Mouse (Mus musculus): Measurements from ENCODE around the gene Slc25a45.
A peak's percentile ranks its signal among the peaks of the same experiment; 100 is the strongest.

The Slc25a45 gene

GRCm38 (mm10) chr19:5893282-5894001 is 15.8 kb downstream of the Slc25a45 start:
- no peak for DNase-seq

GRCm38 (mm10) chr19:5894002-5894678 is 16.5 kb downstream of the Slc25a45 start, which contains the start of gene Tigd3:
TSS of gene Tigd3 (minus strand) at chr19:5894149.
- DNase-seq: peak; percentile 95 to 98

- DNase-seq: no peak
Measured at GRCm38 (mm10) chr19:5907275-5907674, 29.7 kb downstream of the Slc25a45 start.

GRCm38 (mm10) chr19:5910221-5910620 is 32.6 kb downstream of the Slc25a45 start:
- no peak for DNase-seq

- no peak for DNase-seq
Measured at GRCm38 (mm10) chr19:5911430-5912102, 34.0 kb downstream of the Slc25a45 start.

- DNase-seq: peak; percentile 99 to 100
Measured at GRCm38 (mm10) chr19:5912103-5913006, 34.7 kb downstream of the Slc25a45 start.

GRCm38 (mm10) chr19:5913007-5913719 is 35.6 kb downstream of the Slc25a45 start, which contains the start of gene Dpf2:
TSS of gene Dpf2 (minus strand) at chr19:5913010.
- DNase-seq: no peak

- DNase-seq: no peak
Measured at GRCm38 (mm10) chr19:5921715-5922114, 44.1 kb downstream of the Slc25a45 start.

- no peak for DNase-seq
Measured at GRCm38 (mm10) chr19:5922119-5922942, 44.7 kb downstream of the Slc25a45 start.

- DNase-seq: no peak
Measured at GRCm38 (mm10) chr19:5922963-5923362, 45.4 kb downstream of the Slc25a45 start.

GRCm38 (mm10) chr19:5923990-5924712 is 46.5 kb downstream of the Slc25a45 start:
- DNase-seq: peak; percentile 92 to 97

GRCm38 (mm10) chr19:5924713-5925093 is 47.1 kb downstream of the Slc25a45 start, which contains the start of gene Cdc42ep2:
TSS of gene Cdc42ep2 (minus strand) at chr19:5924816.
- peak; percentile 96 to 99 for DNase-seq

GRCm38 (mm10) chr19:5925311-5925855 is 47.8 kb downstream of the Slc25a45 start:
- no peak for DNase-seq

- no peak for DNase-seq
Measured at GRCm38 (mm10) chr19:5927026-5927425, 49.4 kb downstream of the Slc25a45 start.

GRCm38 (mm10) chr19:5927532-5927931 is 49.9 kb downstream of the Slc25a45 start:
- no peak for DNase-seq

- DNase-seq: no peak
Measured at GRCm38 (mm10) chr19:5928104-5928503, 50.5 kb downstream of the Slc25a45 start.

GRCm38 (mm10) chr19:5928546-5928945 is 50.9 kb downstream of the Slc25a45 start:
- DNase-seq: no peak

- DNase-seq: no peak
Measured at GRCm38 (mm10) chr19:5929634-5930596, 52.3 kb downstream of the Slc25a45 start.

GRCm38 (mm10) chr19:5935266-5935665 is 57.7 kb downstream of the Slc25a45 start:
- no peak for DNase-seq
